Mouse (Mus musculus): Measurements from ENCODE around the gene Mphosph9. TPM values are rescaled to one million over a fixed set of nuclear protein-coding genes. Genes with fewer than 3 reads are reported as not detected.

The Mphosph9 gene
- total and polyA plus RNA-seq, 2 experiments from 2014 or later = 7.8 to 23.6 TPM

GRCm38 (mm10) chr5:124223574-124223973 is 104.2 kb downstream of the Mphosph9 start:
- TF ChIP-seq CTCF (IDR thresholded peaks at IDR 0.05; ENCODE audit: low read depth) = no peak
- DNase-seq (no peak), ATAC-seq (no peak)
- Histone ChIP-seq H3K4me3 (ENCODE audit: low read depth, low read length) (no peak overlapping the region), H3K4me2 (ENCODE audit: low read depth) (no peak overlapping the region), H3K9me3 (ENCODE audit: low read length) (no peaks in the 10 kb centered on the region), H3K27me3 (ENCODE audit: insufficient read depth, low read length) (no peaks in the 10 kb centered on the region), H3K9ac (no peak overlapping the region), H3K4me1 (ENCODE audit: insufficient read depth) (no peaks in the 10 kb centered on the region), H3K27ac (ENCODE audit: low read depth, low read length) (no peak overlapping the region), H3K36me3 (ENCODE audit: insufficient read depth) (no peaks in the 10 kb centered on the region)
- 90% methylated on average over 8 of the region's 8 CpGs for WGBS

- DNase-seq (no peak), ATAC-seq (no peak)
- no peaks in the 10 kb centered on the region for H3K4me1 ChIP-seq (ENCODE audit: insufficient read depth)
- H3K9ac ChIP-seq = no peak overlapping the region
- H3K9me3 ChIP-seq (ENCODE audit: low read length) = no peaks in the 10 kb centered on the region
- no peak overlapping the region for H3K4me3 ChIP-seq (ENCODE audit: low read depth, low read length)
- WGBS = 87% methylated on average over 11 of the region's 11 CpGs
- no peak for TF ChIP-seq CTCF (IDR thresholded peaks at IDR 0.05; ENCODE audit: low read depth)
- no peak overlapping the region for H3K4me2 ChIP-seq (ENCODE audit: low read depth)
- no peak overlapping the region for H3K27ac ChIP-seq (ENCODE audit: low read depth, low read length)
- H3K27me3 ChIP-seq (ENCODE audit: insufficient read depth, low read length) = no peaks in the 10 kb centered on the region
- no peaks in the 10 kb centered on the region for H3K36me3 ChIP-seq (ENCODE audit: insufficient read depth)
Measured at GRCm38 (mm10) chr5:124222696-124223095, 105.1 kb downstream of the Mphosph9 start.

- H3K9ac ChIP-seq = no peak overlapping the region
- no peak for TF ChIP-seq CTCF (IDR thresholded peaks at IDR 0.05; ENCODE audit: low read depth)
- ATAC-seq = no peak
- H3K4me2 ChIP-seq (ENCODE audit: low read depth) = no peak overlapping the region
- DNase-seq = no peak
- 74% methylated on average over 7 of the region's 7 CpGs for WGBS
- no peaks in the 10 kb centered on the region for H3K27me3 ChIP-seq (ENCODE audit: insufficient read depth, low read length)
- H3K9me3 ChIP-seq (ENCODE audit: low read length) = no peaks in the 10 kb centered on the region
- no peaks in the 10 kb centered on the region for H3K4me1 ChIP-seq (ENCODE audit: insufficient read depth)
- no peaks in the 10 kb centered on the region for H3K36me3 ChIP-seq (ENCODE audit: insufficient read depth)
- H3K4me3 ChIP-seq (ENCODE audit: low read depth, low read length) = no peak overlapping the region
- no peak overlapping the region for H3K27ac ChIP-seq (ENCODE audit: low read depth, low read length)
Measured at GRCm38 (mm10) chr5:124221736-124222040, 106.1 kb downstream of the Mphosph9 start.

GRCm38 (mm10) chr5:124221037-124221735 is 106.6 kb downstream of the Mphosph9 start:
- no peak overlapping the region for H3K4me2 ChIP-seq (ENCODE audit: low read depth)
- ATAC-seq = peak; percentile 82
- no peaks in the 10 kb centered on the region for H3K36me3 ChIP-seq (ENCODE audit: insufficient read depth)
- no peak overlapping the region; the same call in 1 of the 2 replicates for H3K27ac ChIP-seq (ENCODE audit: low read depth, low read length)
- no peak overlapping the region for H3K9ac ChIP-seq
- WGBS = 44% methylated on average over 7 of the region's 7 CpGs
- H3K4me3 ChIP-seq (ENCODE audit: low read depth, low read length) = no peak overlapping the region
- H3K27me3 ChIP-seq (ENCODE audit: insufficient read depth, low read length) = no peaks in the 10 kb centered on the region
- TF ChIP-seq CTCF (IDR thresholded peaks at IDR 0.05; ENCODE audit: low read depth) = no peak
- no peaks in the 10 kb centered on the region for H3K9me3 ChIP-seq (ENCODE audit: low read length)
- no peaks in the 10 kb centered on the region for H3K4me1 ChIP-seq (ENCODE audit: insufficient read depth)
- peak; percentile 61 for DNase-seq

GRCm38 (mm10) chr5:124220551-124220950 is 107.2 kb downstream of the Mphosph9 start:
- Histone ChIP-seq H3K27me3 (ENCODE audit: insufficient read depth, low read length) (no peaks in the 10 kb centered on the region), H3K9ac (no peak overlapping the region), H3K4me3 (ENCODE audit: low read depth, low read length) (no peak overlapping the region), H3K36me3 (ENCODE audit: insufficient read depth) (no peaks in the 10 kb centered on the region), H3K27ac (ENCODE audit: low read depth, low read length) (no peak overlapping the region; the same call in 1 of the 2 replicates), H3K4me2 (ENCODE audit: low read depth) (no peak overlapping the region), H3K4me1 (ENCODE audit: insufficient read depth) (no peaks in the 10 kb centered on the region), H3K9me3 (ENCODE audit: low read length) (no peaks in the 10 kb centered on the region)
- DNase-seq (no peak), ATAC-seq (no peak)
- 96% methylated on average over 5 of the region's 5 CpGs for WGBS
- TF ChIP-seq CTCF (IDR thresholded peaks at IDR 0.05; ENCODE audit: low read depth) = no peak

- no peak overlapping the region for H3K9ac ChIP-seq
- H3K4me3 ChIP-seq (ENCODE audit: low read depth, low read length) = no peak overlapping the region
- TF ChIP-seq CTCF (IDR thresholded peaks at IDR 0.05; ENCODE audit: low read depth) = no peak
- no peaks in the 10 kb centered on the region for H3K27me3 ChIP-seq (ENCODE audit: insufficient read depth, low read length)
- 46% methylated on average over 10 of the region's 10 CpGs for WGBS
- H3K4me2 ChIP-seq (ENCODE audit: low read depth) = no peak overlapping the region
- ATAC-seq (no peak), DNase-seq (no peak)
- no peak overlapping the region for H3K27ac ChIP-seq (ENCODE audit: low read depth, low read length)
- H3K9me3 ChIP-seq (ENCODE audit: low read length) = no peaks in the 10 kb centered on the region
- H3K36me3 ChIP-seq (ENCODE audit: insufficient read depth) = peaks cover 5% of the 10 kb centered on the region; the same call in 1 of the 2 replicates
- no peaks in the 10 kb centered on the region for H3K4me1 ChIP-seq (ENCODE audit: insufficient read depth)
Measured at GRCm38 (mm10) chr5:124219431-124219830, 108.3 kb downstream of the Mphosph9 start.

- Histone ChIP-seq H3K36me3 (ENCODE audit: insufficient read depth) (peaks cover 5% of the 10 kb centered on the region; the same call in 1 of the 2 replicates), H3K9me3 (ENCODE audit: low read length) (no peaks in the 10 kb centered on the region), H3K9ac (no peak overlapping the region), H3K27ac (ENCODE audit: low read depth, low read length) (no peak overlapping the region), H3K4me3 (ENCODE audit: low read depth, low read length) (no peak overlapping the region), H3K4me1 (ENCODE audit: insufficient read depth) (no peaks in the 10 kb centered on the region), H3K4me2 (ENCODE audit: low read depth) (no peak overlapping the region), H3K27me3 (ENCODE audit: insufficient read depth, low read length) (no peaks in the 10 kb centered on the region)
- ATAC-seq (no peak), DNase-seq (no peak)
- 24% methylated on average over 7 of the region's 7 CpGs for WGBS
- no peak for TF ChIP-seq CTCF (IDR thresholded peaks at IDR 0.05; ENCODE audit: low read depth)
Measured at GRCm38 (mm10) chr5:124218986-124219385, 108.8 kb downstream of the Mphosph9 start.
